ENCODE assay signal across 9 mouse cellular contexts in genomic region chr1:156780234-156781005, GRCm38 (mm10). TPM values are rescaled to one million over a fixed set of nuclear protein-coding genes. Genes with fewer than 3 reads are reported as not detected.
DNase-seq lines count a peak whose midpoint lies in the region; ATAC-seq lines count a peak whose summit lies in the region.
"Had no signal": no experiment of that assay in that cellular context is flagged by ENCODE, and none has a peak within 500 bp of the region (broad histone marks: within the 10 kb centered on the region; RNA-seq: fewer than 3 reads in every experiment).

No protein-coding gene starts in this region.

- H3K9ac ChIP-seq in forebrain, embryonic 14.5 days (ENCODE audit: low read length), result no peak overlapping the region
- no peak overlapping the region for H3K9ac ChIP-seq in neural tube, embryonic 11.5 days (ENCODE audit: low read length)

- H3K4me3 ChIP-seq in forebrain, embryonic 14.5 days (ENCODE audit: low read depth, low read length), result no peak overlapping the region
- no peak overlapping the region for H3K4me3 ChIP-seq in hindbrain, embryonic 10.5 days
- H3K4me3 ChIP-seq in neural tube, embryonic 11.5 days (ENCODE audit: low read depth, low read length), result no peak overlapping the region

- ATAC-seq in forebrain, embryonic 14.5 days, result no peak
- no peak for ATAC-seq in neural tube, embryonic 11.5 days (ENCODE audit: insufficient read depth, low FRiP score, low TSS enrichment)
- no peak for ATAC-seq in megakaryocyte-erythroid progenitor cell, adult 5-6 weeks (replicated peaks; ENCODE audit: low FRiP score, low TSS enrichment, poor library complexity, severe bottlenecking)

- H3K36me3 ChIP-seq in forebrain, embryonic 14.5 days (ENCODE audit: control insufficient read depth, insufficient read depth, low read length), result no peaks in the 10 kb centered on the region
- no peaks in the 10 kb centered on the region for H3K36me3 ChIP-seq in hindbrain, embryonic 10.5 days
- no peaks in the 10 kb centered on the region for H3K36me3 ChIP-seq in neural tube, embryonic 11.5 days (ENCODE audit: control insufficient read depth, insufficient read depth, low read length)

- peak; percentile 29 to 31 for DNase-seq in kidney, postnatal 4 days
- no peak for DNase-seq in kidney, adult 8-10 months
- DNase-seq in forebrain, embryonic 14.5 days (ENCODE audit: low spot score), result peak; percentile 48
- peak; percentile 37 for DNase-seq in hindbrain, embryonic 10.5 days (ENCODE audit: low spot score)
- peak; percentile 31 for DNase-seq in neural tube, embryonic 11.5 days (ENCODE audit: low spot score)
- no peak for DNase-seq in layer of hippocampus, adult 8-10 months (ENCODE audit: low spot score in 2 of 2)
- DNase-seq in layer of hippocampus, adult 11-12 months (ENCODE audit: low spot score), result no peak

- H3K27me3 ChIP-seq in forebrain, embryonic 14.5 days (replicated peaks; ENCODE audit: control insufficient read depth, insufficient read depth, low read length), result no peaks in the 10 kb centered on the region
- H3K27me3 ChIP-seq in hindbrain, embryonic 10.5 days (ENCODE audit: insufficient read depth, poor library complexity, severe bottlenecking), result peaks cover 59% of the 10 kb centered on the region
- H3K27me3 ChIP-seq in neural tube, embryonic 11.5 days (ENCODE audit: control insufficient read depth, insufficient read depth, low read length), result no peaks in the 10 kb centered on the region

- peaks cover 33% of the 10 kb centered on the region for H3K4me1 ChIP-seq in forebrain, embryonic 14.5 days (ENCODE audit: control insufficient read depth, insufficient read depth, low read length)
- H3K4me1 ChIP-seq in hindbrain, embryonic 10.5 days (replicated peaks), result peaks cover 68% of the 10 kb centered on the region
- peaks cover 38% of the 10 kb centered on the region for H3K4me1 ChIP-seq in neural tube, embryonic 11.5 days (ENCODE audit: control insufficient read depth, insufficient read depth, low read length)

- no peak overlapping the region for H3K27ac ChIP-seq in forebrain, embryonic 14.5 days (ENCODE audit: low read depth, low read length)
- H3K27ac ChIP-seq in hindbrain, embryonic 10.5 days, result peak overlapping the region; percentile 89
- H3K27ac ChIP-seq in neural tube, embryonic 11.5 days (ENCODE audit: low read depth, low read length), result peak overlapping the region; percentile 85
- H3K27ac ChIP-seq: macrophage had no signal

- H3K9me3 ChIP-seq in forebrain, embryonic 14.5 days (replicated peaks; ENCODE audit: control insufficient read depth, low read length), result no peaks in the 10 kb centered on the region
- no peaks in the 10 kb centered on the region for H3K9me3 ChIP-seq in hindbrain, embryonic 10.5 days
- no peaks in the 10 kb centered on the region for H3K9me3 ChIP-seq in neural tube, embryonic 11.5 days (ENCODE audit: control insufficient read depth, low read length)

- no peak overlapping the region for H3K4me2 ChIP-seq in forebrain, embryonic 14.5 days (ENCODE audit: low read length)
- H3K4me2 ChIP-seq in neural tube, embryonic 11.5 days (ENCODE audit: low read depth), result no peak overlapping the region

- 46% methylated on average over 16 of the region's 16 CpGs for WGBS in forebrain, embryonic 14.5 days
- 61% methylated on average over 16 of the region's 16 CpGs for WGBS in hindbrain, embryonic 10.5 days
- WGBS in neural tube, embryonic 11.5 days, result 38% methylated on average over 16 of the region's 16 CpGs

RNA-seq across cellular contexts. Expression of gene Angptl1, which starts 57.9 kb away (rescaled TPM):
- 0.57 and 1.1 TPM in 2 replicates for polyA plus RNA-seq in forebrain, embryonic 14.5 days (2014; fragmentation: Nextera tagmentation; extraction: Ambion mirVana)
- 2.2 and 2.4 TPM in 2 replicates for polyA plus RNA-seq in hindbrain, embryonic 10.5 days (2016; fragmentation: Nextera tagmentation; extraction: Ambion mirVana)
- 9.5 and 13.0 TPM in 2 replicates for polyA plus RNA-seq in neural tube, embryonic 11.5 days (2014; fragmentation: Nextera tagmentation; extraction: Ambion mirVana)
- total RNA-seq in megakaryocyte-erythroid progenitor cell, adult 5-6 weeks (2014; fragmentation: Nextera tagmentation), result not detected in 2 replicates
- total RNA-seq in megakaryocyte-erythroid progenitor cell, adult 5-6 weeks (2017), result not detected in 2 replicates
- 1 to 10 TPM in 3 of 4 experiments, under 1 TPM in 1; 0.73 to 1.6 (median 1.3) TPM for total RNA-seq in layer of hippocampus, adult 8-10 months (2022)
- polyA plus RNA-seq: macrophage had no signal

Comparison
In these comparisons a context has a peak if more than half of its experiments do, and no peak if none do; other contexts are left out.
1. DNase-seq: peak in kidney, postnatal 4 days (2 of 2), forebrain, embryonic 14.5 days (single experiment), hindbrain, embryonic 10.5 days (single experiment) and neural tube, embryonic 11.5 days (single experiment); none in kidney, adult 8-10 months (0 of 2), layer of hippocampus, adult 8-10 months (0 of 2) and layer of hippocampus, adult 11-12 months (single experiment).